Mouse (Mus musculus) CD4-positive, CD25-positive, alpha-beta regulatory T cell, adult 4 months (primary cell): ENCODE measurements around the gene Aplp1. TPM values are rescaled to one million over a fixed set of nuclear protein-coding genes. Genes with fewer than 3 reads are reported as not detected.
"Not testable (repeated sequence)": the region's sequence is repeated elsewhere in the genome, so short reads cannot be mapped to it uniquely, and the experiment has no call there.

Experiments
- ATAC-seq: one replicate; pipeline ENCODE4 v1.8.0; 2017
- polyA plus RNA-seq, 2 experiments: library from polyadenylated mRNA; unstranded; fragments of 100-300 nt; shearing (Covaris generic); gene quantifications; one replicate each; pipeline ENCODE4 v1.2.1; 2017

Gene Aplp1
- polyA plus RNA-seq: 1 to 10 TPM; 3.1 to 3.5 TPM

DNA sequence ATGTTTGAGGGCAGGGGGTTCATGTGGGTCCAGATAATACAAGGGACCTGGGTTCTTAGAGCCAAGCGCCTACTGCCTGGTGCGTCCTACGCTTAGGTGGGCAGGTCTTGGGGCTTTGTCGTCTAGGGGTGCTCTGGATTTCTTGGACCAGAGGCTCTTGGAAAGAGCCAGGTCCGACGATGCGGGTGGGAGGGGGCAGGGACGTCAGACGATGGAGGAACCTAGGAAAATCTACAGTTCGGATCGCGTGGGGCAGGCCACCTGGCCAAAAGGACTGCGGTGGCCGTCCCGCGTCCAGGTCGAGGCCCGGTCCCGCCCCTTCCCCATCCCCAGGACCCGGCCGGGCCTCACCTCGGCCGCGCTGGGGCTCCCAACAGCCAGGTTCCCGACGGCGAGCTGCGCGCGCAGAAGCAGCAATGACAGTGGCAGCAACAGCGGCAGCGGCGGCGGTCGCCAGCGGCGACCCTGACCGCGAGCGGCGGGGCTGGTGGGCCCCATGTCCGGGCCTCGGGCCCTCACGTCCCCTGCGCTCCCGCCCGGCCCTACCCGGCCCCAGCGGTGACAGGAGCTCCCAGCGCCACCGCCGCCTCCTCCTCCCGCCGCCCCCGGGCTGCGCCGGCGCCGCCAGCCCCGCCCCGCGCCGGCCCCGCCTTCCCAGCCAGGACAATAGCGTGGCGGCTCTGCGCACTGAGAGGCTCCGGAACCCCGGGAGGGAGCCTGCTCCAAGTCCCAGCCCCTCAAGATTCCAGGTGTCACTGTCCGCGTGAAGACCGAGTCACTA, at the start of gene Aplp1:
Gene Aplp1 (minus strand): TSS at position 565 of the 781 bp plus-strand sequence.
- ATAC-seq: peak; percentile 73

- no peak for ATAC-seq
Observed at GRCm38 (mm10) chr7:30493401-30493931, 48.1 kb upstream of the Aplp1 start, which contains the start of gene Prodh2. TSS of gene Prodh2 (plus strand) at chr7:30493622.

GRCm38 (mm10) chr7:30492765-30493164, 47.4 kb upstream of the Aplp1 start:
- peak; percentile 26 for ATAC-seq

DNA sequence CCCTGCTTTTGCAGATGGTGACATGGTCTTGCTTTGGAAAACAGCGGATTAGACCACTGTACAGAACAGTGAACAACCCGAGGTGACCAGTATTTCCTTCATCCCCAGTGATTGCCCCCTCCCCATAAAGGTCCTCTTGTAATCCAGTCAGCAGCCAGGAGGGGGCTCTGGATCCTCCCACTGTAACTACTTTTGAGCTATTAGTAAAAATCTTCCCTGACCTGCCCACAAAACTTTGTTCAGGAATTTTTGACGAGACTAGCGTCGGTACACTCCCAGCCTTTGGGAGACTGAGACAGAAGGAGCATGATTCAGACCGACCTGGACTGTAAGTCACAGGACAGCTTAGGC, 45.6 kb upstream of the Aplp1 start:
- ATAC-seq: no peak

- ATAC-seq: peak; percentile 32
Observed at GRCm38 (mm10) chr7:30490251-30490956, 45.1 kb upstream of the Aplp1 start.

- ATAC-seq: no peak
Observed at GRCm38 (mm10) chr7:30484250-30484649, 38.9 kb upstream of the Aplp1 start.

DNA sequence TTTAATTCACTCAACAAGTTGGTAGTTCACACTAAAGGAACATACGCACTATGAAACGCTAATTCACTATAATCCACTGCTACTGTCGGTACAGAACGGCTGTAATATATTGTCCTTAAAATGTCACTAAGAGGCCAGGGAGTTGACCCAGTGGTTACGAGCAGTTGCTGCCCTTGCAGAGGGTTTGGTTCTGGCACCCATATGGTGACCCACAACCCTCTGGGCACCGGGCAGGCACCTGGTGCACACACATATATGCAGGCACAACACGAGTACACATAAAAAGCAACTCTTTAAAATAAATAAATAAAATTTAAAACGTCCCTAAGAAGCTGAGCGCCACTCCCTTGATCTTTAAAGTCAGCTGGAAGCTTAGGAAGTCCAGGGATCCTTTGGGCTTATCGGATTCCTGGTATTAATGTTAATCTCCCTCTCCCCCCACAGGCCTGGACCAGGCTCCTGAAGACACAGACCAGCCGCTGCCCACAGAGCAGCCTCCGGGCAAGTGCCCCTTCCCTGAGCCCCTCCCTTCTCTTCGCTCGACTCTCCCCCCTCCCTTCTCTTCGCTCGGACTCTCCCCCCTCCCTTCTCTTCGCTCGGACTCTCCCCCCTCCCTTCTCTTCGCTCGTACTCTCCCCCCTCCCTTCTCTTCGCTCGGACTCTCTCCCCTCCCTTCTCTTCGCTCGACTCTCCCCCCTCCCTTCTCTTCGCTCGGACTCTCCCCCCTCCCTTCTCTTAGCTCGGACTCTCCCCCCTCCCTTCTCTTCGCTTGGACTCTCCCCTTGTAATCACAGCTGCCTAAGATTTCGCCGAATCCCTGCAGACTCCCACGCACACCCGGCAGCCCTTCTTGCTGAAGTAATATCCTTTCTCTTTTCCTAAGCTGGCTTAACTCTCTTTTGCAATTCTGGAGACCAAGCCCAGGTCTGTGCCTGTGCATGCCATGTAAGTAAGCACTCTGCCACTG, 32.4 kb upstream of the Aplp1 start:
- no peak for ATAC-seq

DNA sequence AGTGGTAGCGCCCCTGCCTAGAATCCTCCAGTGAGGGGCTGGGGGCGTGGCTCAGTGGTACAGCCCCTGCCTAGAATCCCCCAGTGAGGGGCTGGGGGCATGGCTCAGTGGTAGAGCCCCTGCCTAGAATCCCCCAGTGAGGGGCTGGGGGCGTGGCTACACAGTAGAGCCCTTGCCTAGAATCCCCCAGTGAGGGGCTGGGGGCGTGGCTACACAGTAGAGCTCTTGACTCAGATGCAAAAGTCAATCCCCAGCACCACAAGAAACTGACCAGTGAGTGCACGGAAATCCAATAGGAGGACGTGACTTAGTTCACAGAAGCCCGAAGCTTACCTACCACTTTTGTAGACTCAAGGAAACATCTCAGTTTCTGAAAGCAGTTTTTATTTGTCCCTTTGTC, 30.8 kb upstream of the Aplp1 start:
- not testable (repeated sequence) for ATAC-seq

GRCm38 (mm10) chr7:30474999-30475398, 29.7 kb upstream of the Aplp1 start:
- no peak for ATAC-seq

GRCm38 (mm10) chr7:30472411-30472810, 27.1 kb upstream of the Aplp1 start:
- ATAC-seq: no peak

DNA sequence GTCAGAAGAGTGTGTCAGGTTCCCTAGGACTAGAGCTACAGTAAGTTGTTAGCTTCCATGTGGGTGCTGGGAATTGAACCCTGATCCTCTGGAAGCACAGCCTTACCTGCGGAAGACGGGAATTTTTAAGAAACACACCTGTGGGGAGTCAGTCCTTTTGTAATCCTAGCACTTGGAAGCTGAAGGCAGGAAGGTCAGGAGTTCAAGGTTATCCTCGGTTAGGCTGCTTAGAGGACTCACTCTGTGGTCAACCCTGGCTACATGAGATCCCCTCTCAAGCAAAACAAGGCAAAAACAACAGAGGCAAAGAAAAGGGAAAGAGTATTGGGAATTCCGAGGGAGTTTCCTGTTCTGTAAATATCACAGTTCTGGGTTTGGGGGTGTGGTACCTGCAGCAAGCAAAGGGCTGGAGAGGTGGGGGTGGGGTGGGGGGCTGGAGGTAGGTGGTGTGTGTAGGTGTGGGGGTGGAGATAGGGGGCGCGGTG, 19.5 kb upstream of the Aplp1 start:
- ATAC-seq: no peak

- no peak for ATAC-seq
Observed at GRCm38 (mm10) chr7:30463996-30464395, 18.7 kb upstream of the Aplp1 start.

- ATAC-seq: no peak
Observed at GRCm38 (mm10) chr7:30463568-30463967, 18.2 kb upstream of the Aplp1 start.

GRCm38 (mm10) chr7:30459484-30459883, 14.1 kb upstream of the Aplp1 start:
- ATAC-seq: no peak

GRCm38 (mm10) chr7:30457629-30458330, 12.4 kb upstream of the Aplp1 start, which contains the start of the genes Kirrel2 and Nphs1:
TSS of gene Kirrel2 (minus strand) at chr7:30457690.
TSS of gene Nphs1 (plus strand) at chr7:30458315.
- no peak for ATAC-seq

DNA sequence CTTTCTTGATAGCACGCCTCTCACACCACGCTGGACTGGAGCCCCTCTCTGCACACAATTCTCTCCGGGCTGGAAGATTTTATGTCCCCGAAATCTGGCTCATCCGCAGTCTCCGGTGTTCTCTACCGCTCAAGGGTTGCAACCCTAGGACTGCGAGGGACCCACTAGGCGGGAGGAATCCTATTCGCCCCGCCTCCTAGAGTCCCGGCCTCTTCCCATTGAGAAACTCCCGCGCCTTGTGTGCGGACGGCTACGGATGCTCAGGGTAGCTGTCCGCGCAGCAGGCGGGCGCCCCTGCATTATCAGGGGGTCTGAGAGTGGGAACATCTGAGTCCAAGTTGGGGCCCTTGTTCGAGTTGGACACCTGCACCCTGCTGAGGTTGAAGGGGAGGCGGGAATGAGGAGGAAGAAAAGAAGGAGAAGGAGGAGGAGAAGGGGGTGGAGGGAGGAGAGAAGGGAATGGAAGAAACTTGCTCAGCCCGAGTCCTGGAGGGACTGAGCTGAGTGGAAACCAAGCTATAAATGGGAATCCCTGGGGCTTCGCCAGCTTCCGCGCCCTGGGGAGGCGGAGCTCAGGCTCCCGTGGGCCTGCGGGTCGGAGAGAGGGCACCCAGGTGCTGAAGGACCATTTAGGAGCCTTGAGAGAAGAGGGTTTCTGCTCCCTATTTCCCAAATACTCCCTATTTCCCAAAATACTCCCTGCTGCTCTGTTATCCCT, 11.7 kb upstream of the Aplp1 start:
- no peak for ATAC-seq

DNA sequence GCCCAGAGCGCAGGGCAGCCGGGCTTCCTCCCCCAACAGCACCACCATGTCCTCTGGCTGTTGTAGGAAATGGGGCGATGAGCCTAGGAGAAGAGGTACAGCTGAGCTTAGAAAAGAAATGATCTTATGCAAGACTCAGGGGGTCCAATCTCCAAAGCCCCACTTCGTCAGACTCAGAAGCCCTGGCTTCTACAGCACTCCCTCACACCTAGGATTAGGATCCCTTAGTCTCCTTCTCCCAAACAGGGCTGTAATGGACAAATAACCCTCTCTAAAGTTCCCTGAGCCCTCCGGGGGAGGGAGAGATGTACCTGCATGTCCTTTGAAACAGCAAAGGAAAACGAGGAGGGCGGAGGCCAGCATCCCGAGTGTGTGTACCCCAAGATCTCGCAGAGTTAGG, 11.2 kb upstream of the Aplp1 start:
- no peak for ATAC-seq

GRCm38 (mm10) chr7:30454259-30454658, 8.9 kb upstream of the Aplp1 start:
- ATAC-seq: peak; percentile 8

DNA sequence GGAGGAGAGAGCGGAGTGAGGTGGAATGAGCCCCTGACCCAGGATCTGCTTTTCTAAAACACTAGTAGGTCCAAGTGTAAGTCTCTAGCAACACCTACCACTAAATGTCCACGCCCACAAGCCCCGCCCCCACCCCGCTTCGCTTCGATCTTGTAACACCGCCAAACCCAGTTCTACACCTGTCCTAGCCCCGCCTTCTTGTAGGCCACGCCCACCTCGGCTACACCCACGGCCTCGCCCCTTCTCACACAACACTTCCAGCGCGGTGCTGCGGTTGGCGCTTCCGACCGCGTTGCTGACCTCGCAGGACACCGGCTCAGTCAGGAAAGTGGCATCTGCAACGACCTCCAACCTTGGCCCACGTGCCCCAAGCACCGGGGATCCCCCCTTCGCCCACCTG, 8.4 kb upstream of the Aplp1 start:
- ATAC-seq: peak; percentile 77

GRCm38 (mm10) chr7:30453327-30453726, 8.0 kb upstream of the Aplp1 start:
- ATAC-seq: peak; percentile 54

DNA sequence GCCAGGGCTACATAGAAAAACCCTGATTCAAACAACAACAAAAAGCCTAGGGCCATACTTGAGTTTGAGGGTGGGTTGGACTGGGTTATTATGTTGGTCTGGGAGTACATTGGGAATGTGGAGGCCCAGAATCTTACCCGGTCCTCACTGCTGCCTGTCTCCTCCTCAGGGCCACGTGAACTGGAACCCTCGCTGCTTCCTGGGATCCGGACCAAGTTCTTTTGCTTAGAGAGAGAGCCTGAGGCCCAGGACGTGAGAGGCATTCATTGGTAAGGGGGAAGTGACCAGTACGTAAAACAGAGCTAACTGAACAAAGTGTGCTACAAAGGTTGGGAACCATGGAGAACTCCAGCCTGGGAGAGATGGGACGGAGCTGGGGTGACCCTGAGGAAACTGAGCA, 4.9 kb upstream of the Aplp1 start:
- ATAC-seq: no peak
